Mouse (Mus musculus): ENCODE measurements around the gene Itga6.
"Not testable (repeated sequence)": the region's sequence is repeated elsewhere in the genome, so short reads cannot be mapped to it uniquely, and the experiment has no call there.

The Itga6 gene

DNA sequence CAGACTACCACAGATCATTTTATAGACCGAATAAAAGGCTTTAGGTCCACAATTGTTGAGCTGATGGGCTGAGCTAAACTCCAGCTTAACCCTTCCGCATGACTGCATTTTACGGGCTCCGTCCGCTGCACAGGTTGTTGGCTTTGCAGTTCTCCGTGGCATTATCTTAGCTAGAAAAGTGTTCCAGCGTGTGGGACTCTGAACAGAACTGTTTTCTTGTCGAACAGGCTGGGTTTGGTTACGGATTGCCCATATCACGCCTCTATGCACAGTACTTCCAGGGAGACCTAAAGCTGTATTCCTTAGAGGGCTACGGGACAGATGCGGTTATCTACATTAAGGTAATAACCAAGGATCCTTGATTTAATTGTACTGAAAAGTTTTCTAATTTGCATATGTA, 152.0 kb downstream of the Itga6 start:
- DNase-seq (ENCODE audit: low read depth): no peak

GRCm38 (mm10) chr2:71898335-71898856, 153.0 kb downstream of the Itga6 start:
- DNase-seq (ENCODE audit: low read depth): no peak

DNA sequence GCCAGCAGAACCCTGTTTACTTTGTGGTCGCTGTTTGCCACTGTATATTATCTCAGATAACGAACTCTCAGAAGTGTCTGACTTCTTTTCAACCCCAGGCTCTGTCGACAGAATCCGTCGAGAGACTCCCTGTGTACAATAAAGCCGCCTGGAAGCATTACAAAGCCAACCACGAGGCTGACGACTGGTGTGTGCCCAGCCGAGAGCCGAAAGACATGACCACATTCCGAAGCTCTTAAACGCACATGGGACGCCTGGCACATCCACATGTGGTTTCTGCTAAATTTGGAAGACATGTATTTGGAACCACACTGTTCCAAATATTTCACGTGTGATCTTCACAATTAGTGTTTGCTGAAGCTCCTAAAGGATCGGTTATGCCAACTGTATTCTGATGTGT, 154.5 kb downstream of the Itga6 start:
- no peak for DNase-seq (ENCODE audit: low read depth)

DNA sequence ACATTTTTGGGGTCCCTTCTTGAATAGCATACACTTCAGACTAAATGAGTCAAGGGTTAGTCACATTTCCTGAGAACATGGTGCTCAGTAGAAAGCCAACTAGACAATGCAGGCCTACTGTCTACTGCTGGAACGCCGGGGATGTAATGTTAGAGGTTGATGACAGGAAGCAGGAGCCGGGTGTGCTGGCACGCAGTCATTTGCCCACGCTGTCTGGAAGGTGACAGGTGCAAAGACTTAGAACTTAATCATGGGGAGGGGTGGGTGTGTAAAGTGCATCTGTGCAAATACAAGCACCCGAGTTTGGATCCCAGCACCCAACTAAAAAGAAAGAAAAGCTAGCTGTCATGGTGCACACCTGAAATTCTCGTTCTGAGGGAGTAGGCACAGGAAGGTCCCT, 159.7 kb downstream of the Itga6 start:
- DNase-seq (ENCODE audit: low read depth): no peak

DNA sequence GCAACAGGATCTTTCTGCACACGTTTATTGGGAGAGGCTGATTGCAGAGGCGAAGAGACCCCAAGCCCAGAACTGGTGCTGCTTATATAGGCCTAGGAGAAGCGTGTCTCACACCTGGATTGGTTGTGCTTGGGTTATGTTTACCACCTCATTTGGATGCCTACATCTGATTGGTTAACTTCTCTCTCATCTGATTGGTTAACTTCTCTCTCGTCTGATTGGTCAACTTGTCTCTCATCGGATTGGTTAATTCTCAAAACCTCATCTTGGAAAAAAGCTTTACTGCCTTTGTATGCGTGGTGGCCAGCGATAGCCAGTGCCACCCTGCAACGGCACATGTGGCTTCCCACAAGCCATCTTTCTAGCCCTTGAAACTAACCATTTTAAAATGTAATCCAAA, 160.9 kb downstream of the Itga6 start:
- DNase-seq (ENCODE audit: low read depth): not testable (repeated sequence)

All from c-Kit-positive CD71-negative TER-119-negative erythroid progenitor cells, embryonic 14.5 days (primary cell).